Mouse (Mus musculus) mesoderm, embryonic 11.5 days (tissue): ENCODE measurements around the gene Smoc2.

Experiments
- DNase-seq: peaks from one replicate; pipeline ENCODE4 v3.0.0-alpha.2; 2012; ENCODE audit warnings: low read depth, low spot score

Smoc2 gene

DNA sequence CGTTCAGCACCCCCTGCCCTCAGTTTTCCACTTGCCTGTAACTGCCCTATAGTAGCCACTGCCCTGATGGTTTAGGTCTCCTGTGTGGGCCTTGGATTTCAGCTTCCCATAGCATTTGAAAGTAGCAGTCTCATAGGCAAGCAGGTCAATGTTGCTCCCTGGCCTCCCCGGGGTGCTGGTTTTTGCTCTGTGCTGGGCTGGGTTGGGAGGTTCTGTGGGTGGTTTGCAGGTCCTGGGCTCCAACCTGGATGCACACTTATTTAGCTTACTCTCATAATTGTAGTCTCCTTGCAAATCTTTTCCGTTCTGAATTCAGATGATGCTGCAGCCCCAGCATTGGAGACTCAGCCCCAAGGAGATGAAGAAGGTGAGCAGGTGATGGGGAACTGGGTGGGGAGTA lies 67.6 kb downstream of the Smoc2 start:
- no peak for DNase-seq

DNA sequence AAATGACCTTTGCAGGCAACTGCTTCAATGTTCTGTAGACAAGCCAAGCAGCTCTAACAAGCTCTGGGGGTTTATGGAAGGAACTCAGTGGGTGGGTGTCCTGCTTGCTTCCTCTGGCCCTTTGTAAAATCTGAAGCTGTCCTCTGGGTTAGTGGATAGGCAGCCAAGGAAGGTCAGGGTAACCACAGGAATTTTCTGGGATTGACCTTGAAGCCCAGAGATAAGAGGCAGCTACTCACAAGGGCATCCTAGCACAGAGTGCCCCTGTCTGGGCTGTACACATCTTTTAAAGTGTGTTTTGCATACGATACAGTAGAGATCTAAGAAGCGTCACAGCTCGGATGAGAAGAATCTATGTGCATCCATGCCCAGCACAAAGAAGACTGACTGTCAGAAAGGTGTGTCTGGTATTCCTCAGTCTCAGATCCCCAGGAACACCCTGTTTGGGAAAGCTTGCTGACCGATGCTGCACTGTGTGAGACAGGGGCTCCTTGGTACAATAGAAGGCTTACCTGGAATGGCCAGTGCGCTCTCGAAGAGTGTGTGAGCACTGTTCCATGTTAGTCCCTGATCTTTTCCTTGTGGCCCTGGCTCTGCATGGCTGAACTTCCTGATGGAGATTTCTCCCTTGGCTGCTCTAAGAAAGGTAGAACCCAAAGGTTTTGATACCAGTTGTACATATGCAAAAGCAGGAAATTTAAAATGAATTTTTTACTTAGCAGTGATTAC lies 69.9 kb downstream of the Smoc2 start:
- DNase-seq, result no peak

DNA sequence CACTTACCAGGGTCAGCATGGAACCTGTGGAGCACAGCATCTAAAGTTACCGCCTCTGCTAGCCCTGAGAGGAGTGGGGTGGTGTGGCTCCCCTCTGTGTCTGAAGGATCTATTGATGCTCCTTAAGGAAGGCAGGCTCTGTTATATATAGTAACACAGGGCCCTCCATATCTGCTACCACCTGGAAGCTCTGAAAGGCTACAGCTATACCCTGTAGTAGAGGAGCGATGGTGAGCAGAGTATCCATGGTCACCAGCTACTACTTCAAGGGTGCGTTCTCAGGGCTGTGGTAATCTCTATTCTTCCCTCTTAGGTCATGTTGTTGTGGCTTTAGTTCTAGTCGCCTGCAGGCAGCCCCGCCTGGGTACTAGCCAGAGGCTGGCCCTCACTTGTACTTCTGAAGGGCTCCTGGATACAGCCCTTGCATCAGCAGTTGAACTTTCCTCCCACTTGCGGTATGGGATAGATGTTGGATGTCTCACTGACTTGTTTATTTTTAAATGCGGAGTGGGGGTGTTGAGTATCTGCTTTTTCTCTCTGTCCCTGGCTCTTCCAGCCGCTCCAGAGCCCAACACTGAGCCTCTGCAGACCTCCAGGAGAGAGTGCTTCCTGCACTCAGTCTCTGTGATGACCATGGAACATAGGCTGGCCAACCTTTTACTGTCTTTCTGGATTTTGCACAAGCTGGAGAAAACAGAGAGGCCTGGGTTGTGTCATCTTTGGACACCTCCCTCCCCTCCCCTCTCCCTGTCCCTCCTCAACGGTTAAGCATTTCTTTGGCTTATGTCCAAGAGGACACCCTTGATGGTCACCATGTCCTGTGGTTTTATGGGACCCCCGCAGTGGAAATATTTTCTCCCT lies 74.1 kb downstream of the Smoc2 start:
- DNase-seq, result no peak

DNA sequence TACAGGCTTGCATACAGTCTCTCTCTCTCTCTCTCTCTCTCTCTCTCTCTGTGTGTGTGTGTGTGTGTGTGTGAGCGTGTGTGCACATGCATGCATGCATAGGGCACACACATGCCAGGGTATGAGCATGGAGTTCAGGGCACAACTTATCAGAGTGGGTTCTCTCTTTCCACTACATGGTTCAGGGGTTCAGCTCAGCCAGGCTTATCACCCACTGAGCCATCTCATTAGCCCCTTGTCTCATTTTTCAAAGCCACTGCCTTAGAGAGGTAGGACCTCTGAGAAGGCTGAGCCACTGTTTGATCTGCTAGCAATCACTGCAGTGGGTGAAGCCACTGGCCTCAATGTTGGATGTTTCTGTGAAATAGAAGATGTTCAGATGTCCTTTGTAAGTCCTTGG lies 82.2 kb downstream of the Smoc2 start:
- DNase-seq, result no peak

DNA sequence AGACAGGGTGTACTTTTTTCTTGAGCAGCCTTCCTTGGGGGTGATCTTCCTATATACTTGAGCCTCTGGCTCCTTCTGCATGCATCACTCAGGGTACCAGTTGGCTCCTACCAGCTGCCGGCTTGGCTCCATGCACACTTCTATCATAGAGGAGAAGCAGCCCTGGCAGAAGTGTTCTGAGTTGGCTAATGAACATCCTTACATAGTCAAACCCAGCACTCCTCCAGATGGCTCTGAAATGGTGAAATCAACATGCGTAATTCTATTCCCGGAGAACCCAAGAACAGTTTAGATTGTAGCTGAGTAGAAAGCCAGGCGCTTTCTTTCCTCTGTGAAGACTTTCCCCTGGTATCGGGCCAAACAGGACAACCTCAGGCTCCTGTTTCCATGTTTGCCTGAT lies 91.2 kb downstream of the Smoc2 start:
- DNase-seq, result no peak

DNA sequence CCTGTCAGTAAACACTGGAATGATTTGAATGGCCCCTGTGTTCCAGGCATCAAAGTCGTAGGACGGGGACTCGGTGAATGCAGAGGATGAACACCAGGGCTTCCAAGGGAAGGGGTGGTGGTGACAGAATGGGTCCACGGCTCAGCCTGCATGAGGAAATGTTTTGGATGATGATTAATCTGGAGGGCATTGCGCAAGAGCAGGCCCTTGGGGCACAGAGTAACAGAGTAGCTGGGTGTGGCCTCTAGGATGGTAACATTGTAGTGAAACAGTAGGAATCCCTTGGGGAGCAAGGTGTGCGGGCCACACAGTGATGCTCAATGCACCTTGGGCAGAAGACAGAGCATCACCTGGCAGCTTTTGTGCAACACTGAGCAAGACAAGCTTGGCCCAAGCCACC lies 92.3 kb downstream of the Smoc2 start:
- DNase-seq, result no peak

DNA sequence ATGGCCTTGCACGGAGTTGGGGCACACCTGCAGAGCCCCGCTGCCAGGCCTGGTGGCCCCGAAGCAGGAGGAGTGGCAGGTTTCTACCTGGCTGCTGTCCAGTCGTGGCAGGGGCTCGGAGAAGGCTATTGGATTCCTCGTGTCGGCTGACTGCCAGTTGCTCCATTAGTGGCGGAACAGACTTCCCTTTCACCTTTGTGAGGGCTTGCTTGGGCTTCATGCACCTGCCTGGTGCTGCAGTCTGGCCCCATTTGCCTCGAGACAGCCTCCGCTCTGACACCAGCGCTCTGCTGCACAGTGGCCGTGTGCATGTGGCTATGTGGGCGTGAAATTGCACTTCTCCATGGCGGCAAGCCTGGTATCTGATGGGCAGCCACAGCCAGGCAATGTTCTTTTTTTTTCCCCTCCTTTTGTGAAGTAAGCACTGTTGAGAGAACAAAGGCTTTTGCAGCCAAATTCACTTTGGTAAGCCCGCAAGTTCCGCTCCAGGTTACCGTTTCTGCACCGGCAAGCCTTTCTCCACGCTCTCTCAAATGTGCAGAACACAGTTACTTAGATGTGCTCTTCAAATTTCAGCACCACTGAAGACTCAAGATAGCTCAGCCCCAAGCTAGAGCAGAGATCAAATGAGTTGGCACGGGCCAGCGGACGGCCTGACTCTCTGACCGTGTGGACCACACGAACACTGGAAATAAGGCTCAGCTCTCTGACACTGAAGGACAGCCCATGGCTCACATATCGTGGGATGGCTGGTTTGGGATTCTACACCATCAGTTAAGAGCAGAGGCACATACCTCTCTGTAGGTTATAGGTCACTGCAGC lies 93.2 kb downstream of the Smoc2 start:
- peak; percentile 21 for DNase-seq

DNA sequence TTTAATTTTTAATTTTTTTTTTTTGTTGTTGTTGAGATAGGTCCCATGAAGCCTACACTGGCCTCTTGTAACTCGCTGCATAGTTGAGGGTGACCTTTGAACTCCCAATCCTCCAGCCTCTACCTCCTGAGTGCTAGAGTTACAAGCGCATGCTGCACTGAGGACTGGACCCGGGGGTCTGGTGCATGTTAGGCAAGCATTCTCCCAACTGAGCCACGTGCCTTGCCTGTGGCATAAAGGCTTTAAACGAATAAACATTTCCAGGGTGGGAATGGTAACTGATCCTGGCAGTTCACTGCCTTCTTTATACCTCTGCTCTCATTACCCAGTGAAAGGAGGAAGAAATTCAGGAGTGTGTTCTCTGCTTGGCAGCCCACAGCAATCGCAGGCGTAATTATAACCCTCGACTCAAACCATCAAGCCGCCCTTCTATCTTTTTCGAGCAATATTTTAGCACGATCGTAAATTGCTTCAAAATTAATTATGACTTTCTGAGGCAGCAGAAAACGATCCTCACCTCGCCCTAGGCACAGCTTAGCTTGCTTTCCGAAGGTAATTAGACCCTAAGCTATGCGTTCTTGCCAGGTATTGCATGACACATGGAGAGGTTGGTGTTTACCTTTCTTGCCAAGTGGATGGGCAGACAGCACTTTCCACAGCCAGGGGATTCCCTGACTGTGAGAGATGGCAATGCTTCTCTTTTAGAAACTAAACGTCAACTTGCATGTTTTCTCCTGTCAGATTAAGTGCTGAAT lies 99.6 kb downstream of the Smoc2 start:
- no peak for DNase-seq

DNA sequence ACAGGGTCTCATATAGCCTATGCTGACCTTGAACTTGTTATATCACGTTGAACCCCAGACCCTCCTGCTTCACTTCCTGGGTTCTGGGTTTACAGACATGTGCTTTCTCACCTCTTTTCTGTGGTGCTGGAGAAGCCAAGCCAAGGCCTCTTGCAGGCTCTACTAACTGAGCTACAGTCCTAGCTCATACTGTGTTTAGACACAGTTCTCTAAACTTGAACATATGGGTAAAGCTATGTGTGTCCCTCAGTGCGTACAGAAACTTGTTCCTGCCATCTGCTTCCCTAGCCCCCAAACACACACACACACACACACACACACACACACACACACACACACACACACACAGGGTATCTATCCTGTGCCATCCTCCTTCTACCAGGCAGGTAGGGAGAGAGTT lies 100.2 kb downstream of the Smoc2 start:
- DNase-seq, result no peak

DNA sequence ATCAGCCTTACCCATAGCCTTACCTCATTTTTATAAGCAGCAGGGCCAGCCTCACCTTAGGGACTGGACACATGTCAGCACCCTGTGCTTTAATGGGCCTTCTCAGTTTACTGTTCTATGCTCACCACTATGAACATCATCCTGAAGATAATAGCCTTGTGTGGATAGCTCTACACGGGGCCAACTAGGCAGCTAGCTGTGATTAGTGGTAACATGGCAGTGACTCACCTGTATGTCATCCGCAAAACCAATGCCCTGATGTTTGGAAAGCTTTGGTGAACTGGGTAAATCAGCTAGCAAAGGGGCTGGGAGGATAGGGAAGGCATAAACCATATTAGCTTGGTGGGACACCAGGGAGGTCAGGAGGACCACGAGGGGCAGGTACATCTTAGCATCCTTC lies 100.7 kb downstream of the Smoc2 start:
- DNase-seq, result no peak

DNA sequence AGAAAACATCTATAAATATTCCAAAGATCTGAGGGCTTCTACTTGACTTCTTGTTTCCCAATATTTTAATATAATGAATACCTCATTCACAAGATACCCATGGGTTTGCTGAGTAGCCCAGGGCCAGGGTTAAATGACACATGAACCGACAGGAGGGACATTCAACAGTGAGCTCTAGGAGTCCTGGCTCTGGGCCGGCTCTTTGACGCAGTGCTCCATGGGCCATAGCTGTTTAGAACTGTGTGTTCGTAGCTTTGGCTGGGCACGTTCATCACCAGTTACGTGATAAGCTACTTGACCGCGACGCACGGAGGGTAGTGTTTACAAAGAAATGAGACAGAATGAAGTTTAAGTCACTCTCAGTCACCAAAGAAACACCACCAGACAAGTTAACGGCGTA lies 101.2 kb downstream of the Smoc2 start:
- no peak for DNase-seq

DNA sequence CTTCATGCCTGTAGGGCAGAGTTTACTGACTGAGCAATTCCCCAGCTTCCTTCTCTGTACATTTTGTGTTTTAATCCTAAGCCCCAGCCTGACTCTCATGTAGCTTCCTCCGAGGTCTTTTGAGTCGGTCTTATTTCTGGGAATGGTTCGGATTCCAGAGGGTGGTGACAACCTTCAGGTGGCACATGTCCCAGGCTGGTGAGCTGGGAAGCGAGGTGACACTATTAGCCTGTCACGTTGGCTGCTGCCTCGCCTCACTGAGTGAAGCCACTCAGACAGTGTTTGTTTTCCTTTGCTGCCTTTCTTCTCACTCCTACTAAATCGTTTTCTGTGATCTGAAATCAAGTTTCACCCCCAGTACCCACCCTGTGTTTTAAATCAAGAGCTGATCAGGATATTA lies 102.2 kb downstream of the Smoc2 start:
- DNase-seq, result no peak

DNA sequence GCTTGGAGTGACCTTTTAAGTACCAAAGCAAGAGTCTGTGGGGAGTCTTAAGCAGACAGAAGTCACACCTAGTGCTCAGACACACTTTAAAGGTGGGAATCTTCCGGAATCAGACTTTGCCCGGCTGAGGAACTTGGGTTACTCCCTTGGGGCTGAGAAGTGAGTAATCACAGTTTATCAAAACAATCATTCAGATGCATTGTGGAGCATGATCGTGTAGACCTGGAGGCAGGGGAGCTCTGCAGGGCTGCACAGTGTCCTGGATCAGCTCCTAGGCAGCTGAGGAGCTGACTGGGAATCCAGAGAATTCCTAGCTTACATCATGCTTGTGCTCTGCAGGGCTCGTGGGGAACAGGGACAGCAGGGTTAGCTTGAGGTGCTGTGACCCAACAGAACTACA lies 104.7 kb downstream of the Smoc2 start:
- DNase-seq, result no peak

DNA sequence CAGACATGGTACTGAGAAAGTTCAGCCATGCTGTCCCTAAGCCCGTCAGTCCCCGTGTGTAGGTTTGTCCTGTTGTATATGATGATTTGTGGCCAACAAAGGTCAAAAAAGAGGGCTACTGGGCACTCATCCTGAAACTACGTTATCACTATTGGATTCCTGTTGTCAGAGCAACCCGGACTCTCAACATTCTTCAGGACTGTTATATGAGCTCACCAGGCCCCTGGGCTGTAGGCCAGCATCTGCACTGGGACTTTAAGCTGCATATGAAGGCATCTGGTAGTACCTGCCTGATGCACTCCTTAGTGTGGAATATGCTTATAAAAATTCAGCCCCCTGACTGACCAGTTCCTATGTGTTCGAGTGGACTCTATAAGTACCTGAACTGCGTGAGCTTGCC lies 105.7 kb downstream of the Smoc2 start:
- no peak for DNase-seq

DNA sequence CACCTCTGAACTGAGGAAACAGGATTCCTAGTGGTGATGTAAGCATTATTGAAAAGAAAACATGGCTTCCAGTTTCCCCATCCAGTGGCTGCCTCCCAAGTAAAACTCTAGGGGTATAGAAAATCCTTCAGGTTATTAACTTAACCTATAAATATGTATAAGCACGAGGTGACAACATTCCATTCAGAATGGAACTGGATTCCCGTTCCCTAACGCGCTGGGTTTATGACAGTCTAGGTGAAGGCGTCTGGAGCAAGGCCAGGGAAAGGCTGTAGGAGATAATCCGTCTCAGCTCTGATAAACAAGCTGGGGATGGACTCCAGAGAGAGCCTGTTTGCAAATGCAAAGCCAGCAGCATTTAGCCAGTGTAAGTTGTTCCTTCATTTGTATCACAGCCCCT lies 108.0 kb downstream of the Smoc2 start:
- no peak for DNase-seq

DNA sequence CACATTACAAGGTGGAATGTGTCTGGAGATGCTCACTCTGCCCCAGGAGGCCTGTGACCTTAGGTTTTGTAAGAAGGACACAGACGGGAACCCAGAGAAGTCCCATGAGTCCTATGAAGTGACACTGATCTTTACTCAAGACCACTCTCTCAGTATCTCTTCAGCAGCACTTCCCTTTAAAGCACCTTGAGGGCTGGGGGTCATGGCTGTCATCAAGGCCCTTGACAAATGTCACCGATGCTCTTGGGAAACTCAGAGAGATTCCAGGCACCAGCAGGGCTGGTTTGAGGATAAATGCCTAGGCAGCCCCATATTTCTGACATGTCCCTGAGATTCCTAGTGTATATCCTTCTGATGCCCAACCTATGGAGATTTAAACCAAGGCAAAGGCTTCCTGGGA lies 113.1 kb downstream of the Smoc2 start:
- no peak for DNase-seq

DNA sequence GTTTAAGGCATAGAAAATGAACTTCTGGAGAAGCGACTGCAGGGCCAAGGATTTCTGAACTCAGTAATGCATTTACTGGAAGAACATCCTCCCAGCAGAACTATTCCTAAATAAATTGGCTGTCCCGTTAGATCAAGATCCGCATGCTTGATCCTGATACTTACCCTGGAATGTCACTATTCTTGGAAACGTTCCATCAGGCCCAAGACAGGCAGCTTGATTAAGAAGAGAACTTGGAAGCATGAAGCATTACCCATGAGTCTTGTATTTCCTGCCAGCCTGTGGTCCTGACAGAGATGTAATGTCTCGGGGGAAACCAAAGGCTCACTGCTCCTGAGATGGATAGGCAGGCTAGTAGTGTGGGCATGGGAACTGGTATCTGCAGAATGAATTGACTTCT lies 115.6 kb downstream of the Smoc2 start:
- no peak for DNase-seq

DNA sequence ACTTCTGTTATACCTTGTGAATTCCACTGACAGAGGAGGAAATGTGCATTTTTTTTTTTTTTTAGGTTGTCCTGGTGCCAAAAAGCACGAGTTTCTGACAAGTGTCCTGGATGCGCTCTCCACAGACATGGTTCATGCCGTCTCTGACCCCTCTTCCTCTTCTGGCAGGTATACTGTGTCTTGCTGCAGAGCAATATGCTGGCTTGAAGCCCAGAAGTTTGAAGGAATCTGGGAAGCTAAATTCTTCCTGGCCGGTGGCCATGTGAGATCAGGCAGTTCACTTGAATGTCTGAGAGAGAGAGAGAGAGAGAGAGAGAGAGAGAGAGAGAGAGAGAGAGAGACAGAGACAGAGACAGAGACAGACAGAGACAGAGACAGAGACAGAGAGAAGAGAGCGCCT lies 118.2 kb downstream of the Smoc2 start:
- DNase-seq, result no peak

DNA sequence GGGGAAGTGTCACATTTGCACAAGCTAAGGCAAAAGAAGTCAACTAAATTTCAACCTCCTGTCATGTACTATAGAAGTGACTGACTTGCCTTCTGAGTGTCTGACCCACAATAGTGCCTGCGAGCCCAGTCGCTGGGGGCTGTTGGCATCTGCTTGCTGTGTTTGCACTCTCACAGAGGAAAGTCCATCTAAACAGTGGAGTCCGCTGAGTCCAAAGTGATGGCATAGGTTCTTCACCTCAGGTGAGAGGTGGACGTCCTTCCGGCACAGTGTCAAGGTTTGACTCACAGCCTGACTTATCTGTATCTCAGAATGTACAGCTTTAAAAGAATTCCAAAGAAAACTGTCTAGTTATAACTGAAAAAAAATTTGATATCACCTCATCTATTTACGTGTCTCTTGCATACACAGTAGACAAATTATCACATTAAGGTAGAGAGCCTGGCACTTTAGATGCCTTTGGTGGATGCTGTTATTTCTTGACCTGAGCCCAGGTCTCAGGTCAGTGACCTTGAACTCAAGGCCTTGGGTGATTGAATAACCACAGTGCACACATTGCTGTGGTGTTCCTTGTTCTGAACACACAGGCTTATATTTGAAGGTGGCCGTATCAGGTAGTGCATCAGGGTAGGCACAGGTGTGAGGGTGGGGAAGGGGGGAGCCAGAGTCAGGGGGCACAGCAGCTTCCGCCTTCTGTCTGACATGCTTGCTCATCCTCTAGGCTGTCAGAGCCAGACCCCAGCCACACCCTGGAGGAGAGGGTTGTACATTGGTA lies 119.5 kb downstream of the Smoc2 start:
- no peak for DNase-seq

DNA sequence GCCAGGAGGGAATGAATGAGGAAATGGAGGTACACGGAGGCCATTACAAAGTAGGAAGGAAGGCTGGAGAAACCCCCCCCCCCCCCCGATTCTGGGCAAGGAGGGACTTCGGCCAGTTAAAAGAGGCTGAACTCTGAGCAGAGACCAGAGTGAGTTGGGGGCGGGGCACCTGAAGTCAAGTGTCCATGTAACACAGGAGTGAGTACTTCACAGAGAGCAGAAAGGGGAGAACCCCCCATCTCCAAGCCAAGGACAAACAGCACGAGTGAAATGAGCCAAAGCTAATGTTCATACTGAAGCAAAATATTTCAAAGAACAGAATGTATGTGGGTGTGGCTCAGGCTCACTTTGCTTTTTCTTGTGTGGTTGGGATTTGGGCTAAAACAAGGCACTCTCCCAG lies 121.7 kb downstream of the Smoc2 start:
- DNase-seq, result no peak

DNA sequence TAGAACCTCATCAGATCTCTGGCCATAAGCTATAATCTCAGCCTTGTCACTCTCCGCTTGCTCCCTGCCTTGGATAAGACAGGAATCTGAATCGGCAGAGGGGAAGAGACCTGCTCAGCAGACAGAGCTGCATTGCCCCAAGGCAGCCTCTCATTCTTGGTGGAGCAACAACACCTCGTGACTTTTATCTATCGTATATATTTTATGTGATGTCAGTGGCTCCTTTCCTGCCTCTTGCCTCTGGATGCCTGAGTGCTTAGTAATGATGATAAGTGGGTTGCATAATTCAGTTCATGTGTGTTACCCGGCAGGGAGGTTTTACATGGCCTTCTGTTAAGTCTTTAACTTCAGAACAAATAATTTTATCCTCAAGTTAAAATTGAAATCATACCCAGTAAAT lies 128.6 kb downstream of the Smoc2 start:
- DNase-seq, result peak; percentile 39
